Mouse (Mus musculus): Measurements from ENCODE around the gene Atp5g2.

GRCm38 (mm10) chr15:102624970-102625686, 47.0 kb downstream of the Atp5g2 start, which contains the start of the genes Gm28047 and Atf7:
- peak; percentile 70; the same call in 1 of the 2 replicates for TF ChIP-seq POLR2A (IDR thresholded peaks at IDR 0.05; ENCODE audit: borderline replicate concordance, control insufficient read depth, low read depth, low read length)
- TF ChIP-seq CTCF (IDR thresholded peaks at IDR 0.05; ENCODE audit: control insufficient read depth, insufficient read depth, low read length) = no peak

Data from bone marrow, adult 2 months (tissue).